Mouse (Mus musculus) C2C12 (cell line): ENCODE measurements around the gene Cryab.

Experiments
- CTCF ChIP-seq: IDR thresholded peaks from one replicate; pipeline ENCODE4 v1.5.1; 2011; ENCODE audit not compliant: control insufficient read depth, insufficient read depth, insufficient read length
- MAX ChIP-seq: IDR thresholded peaks from one replicate; pipeline ENCODE4 v1.6.1; 2011; ENCODE audit warnings: mild to moderate bottlenecking, control low read depth

DNA sequence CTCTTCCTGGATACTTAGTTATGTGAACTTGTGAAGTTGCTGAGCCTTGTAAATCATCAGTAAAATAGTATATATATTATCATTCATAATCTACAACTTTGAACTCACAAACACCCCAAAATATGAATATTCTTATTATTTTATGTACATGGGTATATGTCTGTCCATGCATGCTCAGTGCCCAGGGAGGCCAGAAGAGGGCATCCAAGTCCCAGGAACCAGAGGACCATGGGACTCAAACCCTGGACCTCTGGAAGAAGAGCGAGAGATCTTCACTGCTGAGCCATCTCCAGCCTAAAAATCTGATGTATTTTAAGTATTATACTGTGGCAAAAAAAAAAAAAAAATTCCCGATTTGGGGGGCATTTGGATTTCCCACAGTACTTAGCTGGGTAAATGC is 42.0 kb upstream of the Cryab start:
- TF ChIP-seq MAX: no peak
- TF ChIP-seq CTCF: peak; percentile 34
